Mouse (Mus musculus) neutrophil, adult 65 days (primary cell): ENCODE measurements around the gene Mylk3. TPM values are rescaled to one million over a fixed set of nuclear protein-coding genes. Genes with fewer than 3 reads are reported as not detected.

ENCODE experiments used
- total RNA-seq: library from RNA; stranded (reverse); gene quantifications from 2 replicates; pipeline ENCODE4 v1.2.4, GENCODE M21; 2023

The Mylk3 gene
- 0.25 and 0.32 TPM in 2 replicates for total RNA-seq

GRCm38 (mm10) chr8:85386205-85386604 is at the start of gene Mylk3:
Gene Mylk3 (minus strand): TSS chr8:85386345.

GRCm38 (mm10) chr8:85432168-85433016 is 46.2 kb upstream of the Mylk3 start, which contains the start of gene 4921524J17Rik:
Gene 4921524J17Rik (minus strand): TSS chr8:85432833.

GRCm38 (mm10) chr8:85299434-85300077 is 86.6 kb downstream of the Mylk3 start, which contains the start of the genes Orc6 and Vps35:
Gene Orc6 (plus strand): TSS chr8:85299632.
Gene Vps35 (minus strand): TSS chr8:85299802.

Other genes starting within 250 kb of the Mylk3 start
- not detected in 2 replicates for gene Cks1brt, start 234.4 kb downstream of the Mylk3 start, total RNA-seq
- gene Olfr371, start 160.4 kb downstream of the Mylk3 start, total RNA-seq, result not detected in 2 replicates
- 32.2 and 43.4 TPM in 2 replicates for gene Orc6, start 86.7 kb downstream of the Mylk3 start, total RNA-seq
- gene Vps35, start 86.5 kb downstream of the Mylk3 start, total RNA-seq, result 82.6 and 92.7 TPM in 2 replicates
- gene 4921524J17Rik, start 46.5 kb upstream of the Mylk3 start, total RNA-seq, result 10.1 and 11.1 TPM in 2 replicates
- gene Gpt2, start 106.2 kb upstream of the Mylk3 start, total RNA-seq, result 0.48 and 1.5 TPM in 2 replicates
- gene Dnaja2, start 169.0 kb upstream of the Mylk3 start, total RNA-seq, result 88.2 and 92.9 TPM in 2 replicates